Mouse (Mus musculus) liver, embryonic 14.5 days (tissue): ENCODE results near the gene Plekhn1. TPM values are rescaled to one million over a fixed set of nuclear protein-coding genes. Genes with fewer than 3 reads are reported as not detected.

ENCODE experiments used
- ATAC-seq: fragments of 200-750 bp; cut with Nextera tagmentation; 2 replicates; pipeline ENCODE4 v1.8.0; 2017; ENCODE audit warnings: moderate number of reproducible peaks, mild to moderate bottlenecking, moderate library complexity; ENCODE audit not compliant: insufficient read depth
- DNase-seq, 3 experiments: peaks; one replicate each; pipeline ENCODE4 v3.0.0-alpha.2; 2012 to 2013; ENCODE audit warnings: low read depth in 3 of 3, low spot score in 3 of 3
- H3K27ac ChIP-seq: fragments of 300-500 bp; sonication (generic); 2 replicates; pipeline ENCODE4 v1.5.1; 2014; ENCODE audit warnings: moderate library complexity, mild to moderate bottlenecking, control low read depth, inconsistent platforms
- H3K27me3 ChIP-seq: fragments of 300-500 bp; sonication (generic); 2 replicates; pipeline ENCODE4 v1.6.1; 2014; ENCODE audit warnings: mild to moderate bottlenecking, low read length, moderate library complexity; ENCODE audit not compliant: control insufficient read depth, insufficient read depth
- H3K36me3 ChIP-seq: fragments of 300-500 bp; sonication (generic); replicated peaks from 2 replicates; pipeline ENCODE4 v1.6.1; 2014; ENCODE audit warnings: low read depth; ENCODE audit not compliant: control insufficient read depth, insufficient read depth
- H3K4me1 ChIP-seq, 2 experiments: fragments of 200-500 bp in 1 of 2; fragments of 300-500 bp in 1 of 2; sonication (generic) in 1 of 2; replicated peaks; 2 replicates each; pipeline ENCODE4 v1.6.1; 2012 to 2014; ENCODE audit warnings: antibody characterized with exemption in 1 of 2, inconsistent platforms in 1 of 2, low read length in 1 of 2; ENCODE audit not compliant: control insufficient read depth in 2 of 2, insufficient read depth in 2 of 2
- H3K4me2 ChIP-seq: fragments of 300-500 bp; sonication (generic); 2 replicates; pipeline ENCODE4 v1.6.1; 2014; ENCODE audit warnings: low read depth, mild to moderate bottlenecking, control low read depth, moderate library complexity
- H3K4me3 ChIP-seq, 2 experiments: fragments of 200-500 bp in 1 of 2; fragments of 300-500 bp in 1 of 2; sonication (generic) in 1 of 2; 2 replicates each; pipeline ENCODE4 v1.5.1; 2012 to 2014; ENCODE audit warnings: low read depth in 2 of 2, low read length in 2 of 2, mild to moderate bottlenecking in 2 of 2, control low read depth in 1 of 2, inconsistent platforms in 1 of 2, moderate library complexity in 1 of 2; ENCODE audit not compliant: insufficient read depth in 1 of 2
- H3K9ac ChIP-seq: fragments of 300-500 bp; sonication (generic); replicated peaks from 2 replicates; pipeline ENCODE4 v1.6.1; 2014; ENCODE audit warnings: mild to moderate bottlenecking, control low read depth, moderate library complexity
- H3K9me3 ChIP-seq: fragments of 300-500 bp; sonication (generic); 2 replicates; pipeline ENCODE4 v1.6.1; 2016; ENCODE audit warnings: low read length, mixed read lengths; ENCODE audit not compliant: control insufficient read depth
- CTCF ChIP-seq: IDR thresholded peaks from 2 replicates; pipeline ENCODE4 v1.5.1; 2016; ENCODE audit warnings: antibody characterized with exemption, low read depth, control low read depth
- EP300 ChIP-seq: IDR thresholded peaks from 2 replicates; pipeline ENCODE4 v1.6.1; 2016; ENCODE audit warnings: antibody characterized with exemption, low read depth
- WGBS: fragments of 180-500 bp; shearing (Covaris S2); extraction: QIAGEN DNeasy Blood & Tissue Kit; methylation state at CpG from one replicate; pipeline ENCODE4 v1.1.7; 2014; ENCODE audit not compliant: insufficient replicate concordance; 5-methylcytosine and 5-hydroxymethylcytosine counted together
- polyA plus RNA-seq, 2 experiments: library from polyadenylated mRNA; depleted of rRNA in 1 of 2; stranded (reverse) in 1 of 2; unstranded in 1 of 2; fragments of >200 nt; fragmentation: Nextera tagmentation in 1 of 2; extraction: Ambion mirVana in 1 of 2; gene quantifications; 2 replicates each; pipeline versions ENCODE4 v1.2.1 to v1.2.3; 2012 to 2014

The Plekhn1 gene
- polyA plus RNA-seq (2012; rRNA removed): 9.9 and 10.8 TPM in 2 replicates
- polyA plus RNA-seq (2014; fragmentation: Nextera tagmentation; extraction: Ambion mirVana): 2.7 and 5.2 TPM in 2 replicates

- DNase-seq (peak in 1 of 3 experiments; percentile 50), ATAC-seq (peak; percentile 47)
- WGBS: under 1% methylated on average over 40 of the region's 48 CpGs
- Histone ChIP-seq H3K4me3 (peak within 1 kb of the TSS; percentile 86 to 99), H3K9me3 (no peaks in the 10 kb centered on the region), H3K4me2 (peak within 1 kb of the TSS; percentile 95), H3K27ac (peak within 1 kb of the TSS; percentile 88), H3K36me3 (peaks cover 31% of the 10 kb centered on the region), H3K4me1 (peaks cover 4 to 7% of the 10 kb centered on the region in 2 experiments; a peak in 2 of 4 replicates), H3K9ac (peak within 1 kb of the TSS; percentile 92), H3K27me3 (no peaks in the 10 kb centered on the region)
- 0 out of 2 replicates have a peak, but pooled peaks have one; percentile 6 for TF ChIP-seq CTCF
- TF ChIP-seq EP300: no peak
Observed at GRCm38 (mm10) chr4:156234701-156235213, at the start of gene Plekhn1. Plekhn1 (minus strand) TSS chr4:156234857.

DNA sequence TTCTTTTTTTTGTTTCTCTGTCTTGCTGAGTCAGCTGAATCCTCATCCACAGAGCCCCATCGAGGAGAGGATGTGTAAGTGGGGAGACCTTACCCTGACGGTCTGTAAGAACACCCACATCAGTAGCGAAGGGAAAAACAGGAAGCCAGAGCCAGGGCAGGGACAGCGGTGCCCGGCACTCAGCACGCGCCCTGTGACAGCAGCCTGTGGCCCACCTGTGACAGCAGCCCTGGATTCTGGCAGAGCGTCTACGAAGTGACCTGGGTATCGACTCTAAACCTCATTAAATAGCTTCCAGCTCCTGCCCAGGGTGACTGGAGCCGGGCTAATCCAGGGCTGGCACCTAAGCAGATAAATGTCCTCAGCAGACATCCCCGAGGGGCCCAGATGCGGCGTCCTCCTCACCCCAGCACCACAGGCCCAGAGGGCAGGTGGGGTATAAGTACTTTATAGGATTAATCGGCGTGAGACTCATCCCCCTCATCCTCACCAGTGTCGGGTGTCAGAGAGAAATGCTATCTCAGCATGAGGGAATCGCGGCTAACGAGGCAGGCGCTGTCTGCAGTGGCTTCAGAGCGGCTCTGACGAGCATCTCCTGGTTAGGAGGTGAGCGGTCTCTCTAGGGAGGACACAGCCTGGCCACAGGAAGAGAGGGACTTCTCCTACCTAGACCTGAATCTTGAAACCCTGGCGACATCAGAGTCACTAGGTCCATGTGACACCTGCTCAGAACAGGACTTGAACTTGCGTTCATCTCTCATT is 20.6 kb upstream of the Plekhn1 start, which contains the start of gene Samd11:
Samd11 (minus strand) TSS at position 580 of the 762 bp plus-strand sequence.
- Histone ChIP-seq H3K27me3 (peaks cover 4% of the 10 kb centered on the region), H3K27ac (peak within 1 kb of the TSS; percentile 97), H3K4me1 (peaks cover 23 to 40% of the 10 kb centered on the region in 2 experiments), H3K36me3 (peaks cover 17% of the 10 kb centered on the region), H3K4me2 (peak within 1 kb of the TSS; percentile 74), H3K4me3 (peak within 1 kb of the TSS; percentile 70 to 73), H3K9ac (peak within 1 kb of the TSS; percentile 91), H3K9me3 (no peaks in the 10 kb centered on the region)
- ATAC-seq (peak; percentile 34), DNase-seq (peak; percentile 37 to 44 (median 43))
- 3% methylated on average over 26 of the region's 26 CpGs for WGBS
- no peak for TF ChIP-seq EP300
- TF ChIP-seq CTCF: no peak

GRCm38 (mm10) chr4:156254361-156255077 is 19.9 kb upstream of the Plekhn1 start:
- ATAC-seq: peak; percentile 56
- TF ChIP-seq EP300: no peak
- TF ChIP-seq CTCF: no peak
- peak; percentile 59 to 64 (median 61) for DNase-seq
- peak overlapping the region; percentile 91 for H3K9ac ChIP-seq
- peaks cover 25% of the 10 kb centered on the region for H3K36me3 ChIP-seq
- peak overlapping the region; percentile 70 to 73 for H3K4me3 ChIP-seq
- H3K9me3 ChIP-seq: no peaks in the 10 kb centered on the region
- peak overlapping the region; percentile 97 for H3K27ac ChIP-seq
- H3K4me1 ChIP-seq: peaks cover 23 to 46% of the 10 kb centered on the region in 2 experiments
- 2% methylated on average over 30 of the region's 30 CpGs for WGBS
- H3K4me2 ChIP-seq: peak overlapping the region; percentile 74
- H3K27me3 ChIP-seq: peaks cover 4% of the 10 kb centered on the region

DNA sequence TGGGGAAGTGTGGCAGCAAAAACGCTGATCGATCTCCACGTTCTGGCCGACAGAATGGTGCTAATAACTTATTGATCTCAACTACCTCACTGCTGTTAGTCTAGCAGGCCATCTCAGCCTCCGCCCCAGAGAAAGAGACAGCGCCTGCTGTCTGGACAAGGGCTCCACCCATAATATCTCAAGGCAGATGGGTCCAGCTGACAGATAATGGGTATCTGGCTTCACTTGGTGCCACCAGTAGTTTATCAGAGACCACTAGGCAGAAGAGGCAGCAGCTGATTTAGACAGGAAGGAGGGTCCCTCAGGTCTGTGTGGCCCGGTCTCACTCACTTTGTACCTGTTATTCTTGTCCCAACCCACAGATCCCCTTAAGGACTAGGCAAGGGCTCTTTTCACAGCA is 18.4 kb upstream of the Plekhn1 start:
- H3K27ac ChIP-seq: peak overlapping the region; percentile 98
- DNase-seq: peak; percentile 73 to 88 (median 75)
- H3K27me3 ChIP-seq: peaks cover 4% of the 10 kb centered on the region
- H3K4me1 ChIP-seq: peaks cover 23 to 48% of the 10 kb centered on the region in 2 experiments
- no peak for TF ChIP-seq CTCF
- peak; percentile 99 for TF ChIP-seq EP300
- peak overlapping the region; percentile 86 for H3K9ac ChIP-seq
- H3K4me2 ChIP-seq: peak overlapping the region; percentile 93
- ATAC-seq: peak; percentile 86
- H3K9me3 ChIP-seq: no peaks in the 10 kb centered on the region
- 9% methylated on average over 7 of the region's 7 CpGs for WGBS
- peaks cover 39% of the 10 kb centered on the region for H3K36me3 ChIP-seq
- peak overlapping the region; percentile 30 to 52 for H3K4me3 ChIP-seq
